Mouse (Mus musculus): Measurements from ENCODE around the gene Tvp23b.
A peak's percentile ranks its signal among the peaks of the same experiment; 100 is the strongest.

Gene Tvp23b

GRCm38 (mm10) chr11:62891763-62892162, 12.5 kb downstream of the Tvp23b start:
- no peak for DNase-seq (ENCODE audit: low spot score in 2 of 2)

GRCm38 (mm10) chr11:62901699-62902323, 22.6 kb downstream of the Tvp23b start:
- DNase-seq (ENCODE audit: low spot score in 2 of 2): peak; percentile 54 to 61

DNA sequence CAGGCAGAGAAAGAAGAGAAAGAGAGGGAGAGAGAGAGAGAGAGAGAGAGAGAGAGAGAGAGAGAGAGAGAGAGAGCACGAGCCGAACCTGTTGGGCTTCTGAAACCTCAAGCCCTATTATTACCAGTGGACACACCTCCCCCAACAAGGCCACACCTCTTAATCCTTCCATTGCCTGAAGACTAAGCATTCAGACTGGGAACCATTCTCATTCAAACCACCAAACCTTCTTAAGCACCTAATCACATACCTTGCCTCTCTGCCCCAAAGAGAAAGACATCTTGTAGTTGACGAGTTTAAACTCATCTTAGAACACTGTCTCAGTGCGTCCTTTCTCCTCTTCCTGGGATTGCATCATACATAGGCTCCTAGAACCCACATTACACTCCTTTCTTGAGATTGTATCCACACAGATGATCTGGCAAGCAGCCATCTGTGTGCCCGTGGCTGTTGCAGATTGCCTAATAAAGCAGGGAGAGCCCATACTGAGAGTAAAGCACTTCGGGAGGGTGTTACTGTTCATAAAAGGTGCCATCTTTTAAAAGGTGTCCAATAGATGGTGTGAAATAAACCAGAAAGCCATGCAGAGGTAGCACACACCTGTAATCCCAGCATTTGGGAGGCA, 24.7 kb downstream of the Tvp23b start:
- no peak for DNase-seq (ENCODE audit: low spot score in 2 of 2)

- no peak for DNase-seq (ENCODE audit: low spot score in 2 of 2)
Measured at GRCm38 (mm10) chr11:62909720-62910306, 30.6 kb downstream of the Tvp23b start.

DNA sequence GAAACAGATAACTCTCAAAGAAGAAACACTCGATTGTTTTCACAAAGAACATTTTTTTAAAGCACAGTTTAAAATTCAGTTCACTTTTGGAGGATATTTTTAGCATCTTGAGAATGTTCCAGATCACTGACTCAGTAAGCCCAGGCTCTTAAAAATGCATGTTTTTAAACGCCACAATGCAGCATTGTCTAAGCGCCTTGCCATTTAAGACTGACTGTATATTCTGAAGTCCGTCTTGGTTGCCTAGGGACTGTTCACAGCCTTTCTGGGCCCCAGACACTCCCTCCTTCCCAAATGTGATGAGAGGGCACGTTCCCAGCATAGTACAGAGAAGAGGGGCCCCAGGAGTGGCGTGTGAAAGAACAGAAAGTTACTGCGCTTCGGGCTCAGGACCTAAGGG, 32.1 kb downstream of the Tvp23b start:
- DNase-seq (ENCODE audit: low spot score in 2 of 2): no peak

DNA sequence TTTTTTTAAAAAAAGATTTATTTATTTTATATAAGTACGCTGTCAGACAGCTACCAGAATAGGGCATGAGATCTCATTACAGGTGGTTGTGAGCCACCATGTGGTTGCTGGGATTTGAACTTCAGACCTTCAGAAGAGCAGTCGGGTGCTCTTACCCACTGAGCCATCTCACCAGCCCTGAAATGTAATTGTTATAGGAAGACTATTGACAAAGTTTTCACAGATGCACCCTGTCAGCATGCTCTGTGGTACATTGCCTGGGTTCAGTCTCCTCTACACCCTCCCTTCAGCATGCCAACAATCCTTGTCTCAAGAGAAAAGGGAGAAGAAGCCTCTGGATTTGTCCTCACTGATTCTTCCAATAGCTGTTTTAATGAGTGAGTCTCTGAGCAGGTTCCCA, 33.9 kb downstream of the Tvp23b start:
- DNase-seq (ENCODE audit: low spot score in 2 of 2): no peak

DNA sequence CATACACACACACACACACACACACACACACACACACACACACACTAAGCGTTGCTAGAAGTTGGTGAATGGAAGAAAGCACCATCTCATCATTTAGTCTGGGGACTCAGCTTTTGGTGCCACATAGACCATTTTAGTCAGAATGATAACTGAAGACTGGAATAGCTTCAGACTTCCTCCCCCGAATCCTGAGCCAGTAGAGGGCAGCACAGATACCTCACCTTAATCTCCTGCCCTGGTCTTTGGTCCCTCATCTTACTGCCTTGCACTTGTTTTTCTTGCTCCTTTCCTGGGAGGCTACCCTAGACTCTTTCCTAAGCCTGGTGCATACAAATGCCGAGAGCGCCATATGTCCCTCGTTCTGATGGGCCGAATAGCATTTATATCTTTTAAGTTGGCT, 35.3 kb downstream of the Tvp23b start:
- no peak for DNase-seq (ENCODE audit: low spot score in 2 of 2)

DNA sequence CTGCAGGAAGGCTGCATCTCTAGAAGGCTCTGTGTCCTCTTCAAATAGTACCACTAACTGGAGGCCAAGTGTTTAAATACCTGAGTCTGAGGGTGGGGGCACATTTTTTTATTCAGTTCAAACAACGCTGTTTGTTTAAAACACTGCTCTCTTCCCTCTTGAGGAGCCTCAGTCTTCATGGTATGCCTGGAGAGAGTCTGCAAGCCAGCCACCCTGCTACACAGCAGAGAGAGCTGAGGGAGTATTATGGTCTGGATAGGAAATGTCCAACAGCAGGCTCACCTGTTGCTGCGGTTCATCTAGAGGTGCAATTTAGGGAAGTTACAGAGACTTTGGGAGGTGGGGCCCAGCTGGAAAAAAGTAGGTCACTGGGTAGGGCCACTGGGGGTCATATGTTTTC, 36.2 kb downstream of the Tvp23b start:
- no peak for DNase-seq (ENCODE audit: low spot score in 2 of 2)

DNA sequence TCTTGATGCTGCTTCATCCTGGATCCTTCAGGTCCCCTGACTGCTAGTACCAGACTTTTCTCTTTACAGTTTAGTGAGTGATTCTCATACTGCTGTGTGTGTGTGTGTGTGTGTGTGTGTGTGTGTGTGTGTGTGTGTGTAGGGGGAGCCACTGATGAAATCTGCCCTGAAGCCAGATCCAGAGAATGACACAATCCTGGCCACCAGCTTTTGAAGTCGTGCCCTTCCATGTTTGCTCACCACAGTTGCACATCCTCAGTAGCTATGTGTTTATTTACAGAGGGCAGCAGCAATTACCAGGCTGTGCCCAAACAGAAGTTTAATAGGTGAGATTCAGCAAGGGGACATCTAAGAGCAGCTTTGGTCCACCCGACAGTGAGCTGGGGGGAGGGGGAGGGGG, 37.5 kb downstream of the Tvp23b start:
- DNase-seq (ENCODE audit: low spot score in 2 of 2): no peak

DNA sequence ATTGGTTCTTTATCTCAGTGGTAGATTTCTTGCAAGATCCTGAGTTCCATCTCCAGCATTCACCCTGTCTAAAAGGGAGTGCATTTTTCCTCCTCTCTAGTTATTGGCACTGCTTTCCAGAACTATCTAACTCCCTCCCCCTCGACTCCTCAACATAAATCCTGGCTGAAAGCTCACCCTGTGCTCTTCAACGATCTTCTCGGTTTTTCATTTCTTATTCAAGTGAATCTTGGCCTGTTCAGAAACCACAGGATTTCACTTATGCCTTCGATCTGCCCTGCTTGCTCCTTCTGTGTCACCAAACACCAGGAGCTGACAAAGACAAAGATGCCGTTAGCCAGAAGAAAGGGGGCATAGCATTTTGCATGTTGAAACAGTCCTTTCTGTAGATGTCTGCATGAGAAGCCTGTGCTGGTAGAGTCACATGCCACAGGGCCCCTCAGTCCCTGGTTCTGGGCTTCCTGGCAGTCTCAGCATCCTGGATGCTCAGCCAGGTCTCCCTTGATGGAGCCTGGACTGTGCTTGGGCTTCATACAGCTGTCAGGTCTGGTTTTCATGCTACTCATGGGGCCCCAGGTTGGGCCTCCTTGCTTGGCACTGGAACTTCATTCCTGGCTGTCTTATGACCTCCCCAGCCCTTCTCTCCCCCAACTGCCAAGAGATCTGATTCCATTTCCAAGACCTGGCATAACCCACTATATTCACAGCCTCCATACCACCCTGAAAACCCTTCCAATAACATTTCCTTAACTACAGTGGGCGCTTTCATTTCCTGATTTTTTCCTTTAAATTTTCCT, 40.9 kb downstream of the Tvp23b start:
- DNase-seq (ENCODE audit: low spot score in 2 of 2): no peak

DNA sequence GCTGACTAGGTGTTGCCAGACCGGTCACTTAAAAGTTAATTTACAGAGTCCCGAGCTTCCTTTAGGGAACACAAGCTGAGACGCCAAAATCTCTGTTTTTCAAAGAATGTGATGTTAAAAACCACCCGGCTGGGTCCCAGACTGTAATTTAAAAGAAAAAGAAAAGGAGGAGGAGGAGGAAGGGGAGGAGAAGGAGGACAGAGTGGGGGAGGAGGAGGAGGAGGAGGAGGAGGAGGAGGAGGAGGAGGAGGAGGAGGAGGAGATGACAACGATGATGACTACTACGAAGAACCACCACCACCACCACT, 41.4 kb downstream of the Tvp23b start:
- DNase-seq (ENCODE audit: low spot score in 2 of 2): no peak

DNA sequence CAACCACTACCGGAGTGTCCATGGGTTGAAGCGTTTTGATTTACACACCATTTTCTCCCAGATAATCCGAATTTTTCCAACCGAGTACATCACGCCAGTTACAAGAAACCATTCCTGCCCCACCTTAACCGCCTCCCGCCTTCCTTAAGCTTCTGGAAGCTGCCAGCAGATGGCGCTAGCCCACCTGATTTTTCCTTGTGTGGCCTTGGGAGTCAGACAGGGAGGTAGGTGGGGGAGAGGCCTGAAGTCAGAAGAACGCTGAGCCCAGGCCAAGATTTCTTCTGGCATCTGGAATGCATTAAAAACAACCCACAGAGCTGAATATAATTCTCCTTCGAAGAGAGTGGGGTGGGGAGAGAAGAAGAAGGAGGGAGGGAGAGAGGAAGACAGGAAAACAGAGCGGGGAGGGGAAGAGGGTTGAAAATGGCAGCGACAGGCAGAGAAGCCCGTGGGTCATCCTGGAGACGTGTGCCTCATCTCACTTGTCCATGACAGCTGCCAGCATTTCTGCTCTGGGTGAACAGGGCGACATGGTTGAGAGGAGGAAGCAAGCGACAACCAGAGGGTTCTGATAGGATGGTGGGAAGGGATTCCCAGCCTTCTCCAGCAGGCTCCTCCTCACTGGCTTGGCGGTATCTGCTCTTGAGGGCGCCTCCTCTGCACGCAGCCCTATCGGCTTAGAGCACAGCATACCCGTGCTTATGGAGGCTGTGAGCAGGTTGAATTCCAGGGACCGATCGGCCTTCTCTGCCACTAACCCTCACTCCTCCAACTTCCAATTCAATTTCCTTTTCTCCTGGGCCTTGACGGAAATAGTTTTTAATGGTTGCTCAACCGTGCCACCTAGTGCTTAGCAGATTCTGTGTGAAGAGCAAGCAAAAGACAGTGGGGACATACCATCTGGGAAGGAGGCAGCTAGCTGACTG, 42.1 kb downstream of the Tvp23b start:
- peak; percentile 86 to 87 for DNase-seq (ENCODE audit: low spot score in 2 of 2)

DNA sequence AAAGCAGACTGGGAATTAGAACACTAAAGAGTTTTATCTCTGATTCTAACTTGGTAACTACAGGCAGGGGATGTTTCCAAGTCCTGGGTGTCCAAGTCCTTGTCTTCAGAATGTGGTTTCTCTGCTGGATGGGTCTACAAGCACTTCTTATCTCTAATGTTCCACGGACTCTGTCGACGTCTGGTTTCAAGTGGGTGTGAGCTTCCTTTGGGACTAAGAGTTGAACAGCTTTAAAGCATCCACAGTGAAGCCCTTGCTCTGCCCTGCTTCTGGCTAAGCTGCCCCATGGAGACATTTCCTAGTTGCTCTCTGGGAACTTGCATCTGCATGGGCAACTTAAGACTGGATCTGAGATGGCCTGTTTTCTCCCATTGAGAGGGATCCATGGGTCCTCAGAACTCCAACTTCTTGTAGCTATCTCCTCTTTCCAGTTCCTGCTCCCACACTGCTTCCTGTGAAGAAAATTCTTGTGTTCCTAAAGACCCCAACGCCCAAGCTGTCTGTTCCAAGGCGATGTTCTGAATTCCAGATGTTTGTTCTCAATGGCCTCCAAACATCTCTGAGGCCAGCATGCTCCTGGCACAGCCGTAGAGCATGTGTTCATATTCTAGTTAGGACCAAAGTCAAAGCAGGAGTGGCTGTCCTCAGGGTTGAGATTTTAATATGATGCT, 45.0 kb downstream of the Tvp23b start:
- DNase-seq (ENCODE audit: low spot score in 2 of 2): no peak

GRCm38 (mm10) chr11:62929799-62930198, 50.5 kb downstream of the Tvp23b start:
- no peak for DNase-seq (ENCODE audit: low spot score in 2 of 2)

GRCm38 (mm10) chr11:62930574-62930973, 51.3 kb downstream of the Tvp23b start:
- no peak for DNase-seq (ENCODE audit: low spot score in 2 of 2)

DNA sequence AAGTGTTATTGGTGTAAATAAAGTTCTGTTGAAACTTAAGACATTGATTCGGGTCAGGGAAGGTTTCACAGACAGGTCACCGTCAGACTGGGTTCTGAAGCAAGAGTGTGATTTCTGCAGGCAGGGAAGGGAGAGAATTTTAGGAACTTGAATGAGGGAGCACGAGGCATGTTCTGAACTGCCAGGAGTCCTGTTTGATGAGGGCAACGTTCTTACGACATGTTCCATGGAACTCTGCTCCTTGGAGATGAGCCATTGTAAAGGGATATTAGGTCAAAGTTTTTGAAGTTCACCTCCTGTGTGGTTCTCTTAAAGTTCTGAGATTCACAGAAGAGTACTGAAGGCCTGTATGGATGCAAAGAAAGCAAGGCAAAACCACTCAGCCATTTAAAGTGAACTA, 51.9 kb downstream of the Tvp23b start:
- no peak for DNase-seq (ENCODE audit: low spot score in 2 of 2)

DNA sequence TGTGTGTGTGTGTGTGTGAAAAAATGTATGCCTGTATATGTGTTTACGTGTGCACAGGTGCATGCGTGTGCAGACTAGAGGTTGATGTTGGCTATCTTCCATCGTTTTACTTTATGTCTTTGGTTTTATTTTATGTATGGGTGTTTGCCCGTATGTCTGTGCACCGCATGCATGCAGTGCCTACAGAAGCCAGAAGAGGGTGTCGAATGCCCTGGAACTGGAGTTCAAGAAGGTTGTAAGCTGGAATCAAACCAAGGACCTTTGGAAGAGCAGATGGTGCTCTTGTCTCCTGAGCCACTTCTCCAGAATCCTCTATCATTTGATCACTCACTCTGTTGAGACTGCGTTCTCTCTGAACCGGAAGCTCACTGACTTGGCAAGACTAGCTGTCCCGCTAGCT, 53.8 kb downstream of the Tvp23b start:
- no peak for DNase-seq (ENCODE audit: low spot score in 2 of 2)

GRCm38 (mm10) chr11:62934795-62935514, 55.7 kb downstream of the Tvp23b start:
- no peak for DNase-seq (ENCODE audit: low spot score in 2 of 2)

- no peak for DNase-seq (ENCODE audit: low spot score in 2 of 2)
Measured at GRCm38 (mm10) chr11:62937986-62938385, 58.7 kb downstream of the Tvp23b start.

DNA sequence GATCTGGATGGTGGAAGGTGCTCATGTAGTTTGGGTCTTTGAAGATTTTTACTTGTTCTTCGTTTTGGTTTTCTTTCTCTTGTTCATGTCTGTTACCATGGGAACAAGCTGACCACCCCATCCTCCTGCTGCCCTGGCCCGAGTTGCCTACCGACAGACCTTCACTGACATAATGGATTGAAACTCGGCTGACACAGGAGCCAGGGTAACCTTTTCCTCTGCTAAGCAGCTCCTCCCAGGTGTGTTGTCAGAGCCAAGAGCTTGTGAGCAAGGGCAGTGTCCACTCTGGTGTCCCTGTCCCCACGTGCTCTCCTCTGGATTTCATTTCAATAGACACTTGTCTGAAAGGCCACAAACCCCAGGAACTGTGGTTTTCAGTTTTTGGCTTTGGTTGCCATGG, 59.7 kb downstream of the Tvp23b start:
- no peak for DNase-seq (ENCODE audit: low spot score in 2 of 2)

DNA sequence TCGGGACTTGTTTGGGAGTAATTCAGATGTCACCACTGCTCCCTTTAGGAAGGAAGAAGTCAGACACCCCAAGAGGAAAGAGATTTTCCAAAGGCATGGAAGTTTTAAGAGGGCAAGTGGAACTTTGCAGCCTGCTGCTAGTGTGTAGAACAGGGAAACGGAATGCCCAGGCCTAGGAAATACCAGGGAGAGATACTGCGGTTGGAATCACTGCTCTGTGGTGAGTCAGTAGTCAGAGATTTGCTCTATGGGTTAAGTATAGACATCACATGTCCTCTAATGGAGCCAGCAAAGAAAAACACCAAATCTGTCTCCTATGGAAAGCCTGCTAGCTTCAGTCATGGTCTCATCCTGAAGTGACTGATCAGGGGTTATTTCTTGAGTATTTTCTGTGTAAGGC, 60.9 kb downstream of the Tvp23b start:
- no peak for DNase-seq (ENCODE audit: low spot score in 2 of 2)
